Mouse (Mus musculus): ENCODE measurements around the gene Elobl. TPM values are rescaled to one million over a fixed set of nuclear protein-coding genes. Genes with fewer than 3 reads are reported as not detected.

Gene Elobl
- total RNA-seq, 2 experiments from 2014 or later = not detected

DNA sequence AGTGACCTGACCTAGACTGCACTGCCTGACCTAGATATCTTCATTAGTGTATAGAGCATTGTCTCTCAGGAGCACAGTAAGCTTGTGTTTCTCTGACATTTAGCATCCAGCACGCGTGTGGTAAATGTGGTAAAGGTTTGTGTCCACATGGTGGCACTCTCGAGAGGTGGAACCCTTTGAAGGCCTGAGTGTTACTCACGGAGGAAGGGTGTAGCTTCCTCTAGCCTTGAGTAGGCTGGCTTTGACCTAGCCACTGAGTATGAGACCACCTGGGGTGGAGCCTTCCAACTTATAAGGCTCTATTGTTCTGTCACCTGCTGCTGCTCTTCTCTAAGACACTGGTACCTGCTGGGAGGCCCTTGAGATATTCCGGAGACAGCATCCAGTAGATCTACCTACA lies 26.9 kb upstream of the Elobl start:
- intact Hi-C loops (cut with DNase I) = no loop called here
- DNase-seq (ENCODE audit: extremely low spot score in 1 of 2, low spot score in 2 of 2) = peak in 1 of 2 experiments; percentile 78

DNA sequence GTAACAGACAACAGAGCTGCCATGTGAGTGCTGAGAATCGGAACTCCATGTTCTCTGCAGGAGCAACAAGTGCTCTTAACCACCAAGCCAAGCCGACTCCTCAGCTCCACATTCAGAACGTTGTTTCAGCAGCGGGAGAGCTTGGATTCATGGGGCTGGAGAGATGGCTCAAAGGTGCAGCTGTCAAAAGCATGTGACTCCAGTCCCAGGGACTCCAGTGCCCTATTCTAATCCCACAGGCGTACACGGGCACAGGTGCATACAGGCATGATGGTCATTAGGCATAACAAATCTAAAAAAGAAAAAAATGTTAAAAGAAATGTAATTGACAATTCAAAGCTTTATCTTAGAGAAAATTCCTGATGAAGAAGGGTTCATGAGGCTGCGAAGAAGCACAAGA lies 26.5 kb upstream of the Elobl start:
- intact Hi-C loops (cut with DNase I) = no loop called here
- no peak for DNase-seq (ENCODE audit: extremely low spot score in 1 of 2, low spot score in 2 of 2)

DNA sequence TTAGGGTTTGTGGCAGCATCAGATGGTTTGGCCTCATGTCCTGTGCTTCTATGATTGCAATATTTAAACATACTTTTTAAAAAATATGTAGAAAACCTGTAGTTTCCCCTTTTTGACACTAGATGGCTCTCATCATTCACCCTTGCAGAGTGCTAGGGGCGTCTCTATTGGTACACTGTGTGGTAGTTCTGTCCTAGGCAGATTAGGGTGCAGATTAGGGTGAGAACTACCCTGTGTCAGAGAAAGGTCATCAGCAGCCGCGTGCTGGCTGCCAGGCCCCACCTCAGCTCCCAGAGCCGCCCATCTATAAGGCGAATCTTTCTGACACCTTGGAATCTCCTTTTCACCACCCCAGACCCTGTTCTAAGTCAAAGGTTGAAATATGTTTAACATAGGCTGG lies 22.8 kb upstream of the Elobl start:
- DNase-seq (ENCODE audit: extremely low spot score in 1 of 2, low spot score in 2 of 2) = no peak
- intact Hi-C loops (cut with DNase I) = loop anchor here (5.0 kb wide), 1 partner anchor 48 kb away; no protein-coding TSS in a partner anchor

DNA sequence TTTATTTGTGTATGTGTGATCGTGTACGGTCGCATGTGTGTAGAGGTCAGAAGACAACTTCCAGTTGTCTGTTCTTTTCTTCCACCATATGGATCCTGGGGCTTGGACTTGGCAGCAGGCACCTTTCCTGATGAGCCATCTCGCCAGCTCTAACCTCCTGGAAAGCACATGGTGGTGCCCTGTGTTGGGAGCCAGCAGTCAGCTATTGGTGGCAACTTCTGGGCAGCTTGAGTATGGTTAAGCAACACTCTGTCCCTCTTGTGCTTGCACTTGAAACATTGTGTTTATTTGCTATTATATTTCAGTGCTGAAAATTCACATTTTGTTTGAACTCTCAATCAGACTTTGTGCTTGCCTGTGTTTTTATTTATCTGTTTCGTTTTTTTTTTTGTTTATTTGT lies 22.2 kb upstream of the Elobl start:
- no peak for DNase-seq (ENCODE audit: extremely low spot score in 1 of 2, low spot score in 2 of 2)
- intact Hi-C loops (cut with DNase I) = loop anchor here (5.0 kb wide), 1 partner anchor 48 kb away; no protein-coding TSS in a partner anchor

DNA sequence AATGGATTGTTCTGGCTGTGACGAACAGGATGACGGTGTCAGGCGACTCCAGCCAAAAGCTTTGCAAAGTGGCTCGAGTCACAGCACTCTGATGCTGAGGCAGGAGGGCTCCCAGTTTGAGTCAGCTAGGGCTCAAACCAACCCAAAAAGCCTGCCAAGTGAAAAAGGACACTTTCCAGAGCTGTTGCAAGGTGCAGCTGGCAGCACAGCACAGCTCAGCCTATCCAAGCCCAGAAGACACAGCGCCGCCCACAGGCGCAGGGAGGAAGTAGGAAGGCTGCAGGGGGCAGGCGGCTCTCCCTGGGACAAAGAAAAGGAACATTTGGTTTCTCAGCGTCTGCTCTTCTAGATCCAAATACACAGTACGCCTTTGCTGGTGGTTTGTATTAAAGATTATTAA lies 19.9 kb upstream of the Elobl start:
- intact Hi-C loops (cut with DNase I) = loop anchor here (5.0 kb wide), 1 partner anchor 51 kb away; no protein-coding TSS in a partner anchor
- no peak for DNase-seq (ENCODE audit: extremely low spot score in 1 of 2, low spot score in 2 of 2)

DNA sequence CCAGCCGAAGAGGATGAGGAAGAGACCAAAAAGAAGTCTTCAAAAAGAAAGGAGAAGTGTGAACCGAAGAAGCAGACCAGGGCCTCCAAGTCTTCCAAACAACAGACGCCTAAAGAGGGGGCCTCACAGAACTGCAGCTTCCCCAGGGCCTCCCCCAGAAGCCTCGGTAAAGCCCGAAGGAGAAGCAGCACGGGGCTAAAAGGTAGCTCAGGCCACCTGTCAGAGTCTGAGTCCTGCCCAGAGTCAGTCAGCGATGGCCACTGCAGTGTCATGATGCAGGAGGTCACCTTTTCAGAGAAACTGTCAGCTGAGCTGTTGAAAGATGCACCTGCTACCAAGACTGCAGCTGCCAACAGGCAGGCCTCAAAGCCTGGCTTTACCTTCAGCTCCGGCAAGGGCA lies 14.6 kb upstream of the Elobl start:
- intact Hi-C loops (cut with DNase I) = no loop called here
- no peak for DNase-seq (ENCODE audit: extremely low spot score in 1 of 2, low spot score in 2 of 2)

DNA sequence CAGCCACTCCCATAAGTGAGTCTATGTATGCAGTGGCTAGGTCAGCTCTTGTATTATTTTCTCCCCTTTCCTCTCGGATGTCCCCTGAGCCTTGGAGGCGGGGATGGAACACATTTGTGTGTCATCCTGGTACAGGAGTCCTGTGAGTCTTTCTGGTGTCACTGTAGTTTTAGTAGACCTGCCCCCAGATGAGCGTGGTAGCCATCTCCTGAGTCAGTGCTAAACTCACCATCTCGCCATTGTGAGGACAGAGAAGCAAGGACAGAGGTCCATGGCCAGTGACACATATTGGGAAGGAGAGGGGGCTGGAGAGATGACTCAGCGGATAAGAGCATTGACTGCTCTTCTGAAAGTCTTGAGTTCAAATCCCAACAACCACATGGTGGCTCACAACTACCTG lies 10.5 kb upstream of the Elobl start:
- intact Hi-C loops (cut with DNase I) = no loop called here
- DNase-seq (ENCODE audit: extremely low spot score in 1 of 2, low spot score in 2 of 2) = no peak

DNA sequence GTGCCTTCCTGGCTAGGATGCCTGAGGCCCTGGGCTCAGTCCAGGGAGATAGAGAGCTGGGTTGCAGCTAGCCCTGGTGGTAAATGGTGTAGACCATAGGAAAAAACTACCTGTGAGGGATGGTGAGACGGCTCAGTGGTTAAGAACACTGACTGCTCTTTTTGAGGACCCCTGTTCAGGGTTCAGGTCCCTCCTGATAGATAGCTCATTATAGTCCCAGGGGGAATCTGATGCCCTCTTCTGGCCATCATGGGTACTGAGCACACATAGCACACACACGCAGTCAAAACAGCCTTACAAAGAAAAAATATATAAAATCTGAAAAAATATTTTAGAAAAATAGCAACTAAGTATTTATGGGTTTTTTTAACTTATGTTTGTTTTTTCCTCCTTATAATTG lies 9.6 kb upstream of the Elobl start:
- no peak for DNase-seq (ENCODE audit: extremely low spot score in 1 of 2, low spot score in 2 of 2)
- intact Hi-C loops (cut with DNase I) = no loop called here

DNA sequence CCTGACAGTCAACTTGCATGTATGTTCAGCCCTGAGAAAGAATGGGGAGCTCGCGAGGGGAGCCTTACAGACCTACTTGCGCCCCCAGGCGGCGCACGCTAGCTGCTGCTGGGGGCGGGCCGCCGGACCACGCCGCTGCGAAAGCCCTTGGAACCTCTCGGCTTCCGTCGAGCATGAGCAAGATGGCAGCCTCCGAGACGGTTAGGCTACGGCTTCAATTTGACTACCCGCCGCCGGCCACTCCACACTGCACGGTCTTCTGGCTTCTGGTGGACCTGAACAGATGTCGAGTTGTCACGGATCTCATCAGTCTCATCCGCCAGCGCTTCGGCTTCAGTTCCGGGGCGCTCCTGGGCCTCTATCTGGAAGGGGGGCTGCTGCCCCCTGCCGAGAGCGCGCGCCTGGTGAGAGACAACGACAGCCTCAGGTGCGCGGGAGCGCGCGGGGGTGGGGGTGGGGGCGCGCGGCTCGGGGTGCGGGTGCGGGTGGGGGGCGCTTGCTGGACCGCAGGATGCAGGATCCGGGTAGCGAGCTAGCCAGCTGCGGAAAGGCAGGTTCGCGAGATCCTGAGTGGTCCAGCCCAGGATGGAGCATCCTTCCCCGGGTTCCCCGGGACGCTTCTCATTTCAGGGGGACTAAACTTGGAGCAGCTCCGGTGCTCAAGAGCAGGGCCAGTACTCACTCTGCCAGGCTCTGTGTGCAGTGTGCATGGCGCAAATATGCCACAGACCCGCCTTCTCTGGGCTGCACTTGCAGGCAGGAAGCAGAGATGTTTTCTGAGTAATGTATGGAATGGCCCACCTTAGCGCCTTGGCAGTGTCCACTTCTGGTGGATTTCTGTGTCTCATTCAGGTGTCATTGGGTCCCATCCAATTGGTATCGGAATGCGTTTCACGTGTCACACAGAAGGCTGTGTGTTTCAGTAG lies 7.3 kb upstream of the Elobl start:
- DNase-seq (ENCODE audit: extremely low spot score in 1 of 2, low spot score in 2 of 2) = peak; percentile 91 to 95
- intact Hi-C loops (cut with DNase I) = no loop called here

DNA sequence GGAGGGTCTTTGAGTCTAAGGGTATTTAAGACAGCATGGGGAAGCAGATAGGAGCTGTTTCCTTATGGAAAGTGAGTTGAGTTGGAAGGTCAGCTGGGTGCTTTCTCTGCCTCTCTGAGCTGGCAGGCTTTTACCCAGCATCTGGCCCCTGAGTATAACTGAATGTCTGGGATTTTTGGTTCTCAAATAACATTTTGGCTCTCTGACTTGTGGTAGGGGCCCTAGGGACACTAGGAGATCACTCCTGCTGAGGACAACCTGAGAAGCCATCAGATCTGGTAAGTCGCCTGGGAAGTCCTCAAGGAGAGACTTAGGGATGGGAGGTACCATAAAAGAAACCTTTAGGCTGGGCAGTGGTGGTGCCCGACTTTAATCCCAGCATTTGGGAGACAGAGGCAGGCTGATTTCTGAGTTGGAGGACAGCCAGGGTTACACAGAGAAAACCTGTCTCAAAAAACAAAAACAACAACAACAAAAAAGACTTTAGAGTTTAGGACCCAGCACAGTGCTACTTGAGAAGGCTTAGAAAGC lies 3.5 kb upstream of the Elobl start, which contains the start of gene Coil:
Gene Coil, plus strand, starts transcription at position 51 of the 531 bp plus-strand sequence.
- DNase-seq (ENCODE audit: extremely low spot score in 1 of 2, low spot score in 2 of 2) = no peak

DNA sequence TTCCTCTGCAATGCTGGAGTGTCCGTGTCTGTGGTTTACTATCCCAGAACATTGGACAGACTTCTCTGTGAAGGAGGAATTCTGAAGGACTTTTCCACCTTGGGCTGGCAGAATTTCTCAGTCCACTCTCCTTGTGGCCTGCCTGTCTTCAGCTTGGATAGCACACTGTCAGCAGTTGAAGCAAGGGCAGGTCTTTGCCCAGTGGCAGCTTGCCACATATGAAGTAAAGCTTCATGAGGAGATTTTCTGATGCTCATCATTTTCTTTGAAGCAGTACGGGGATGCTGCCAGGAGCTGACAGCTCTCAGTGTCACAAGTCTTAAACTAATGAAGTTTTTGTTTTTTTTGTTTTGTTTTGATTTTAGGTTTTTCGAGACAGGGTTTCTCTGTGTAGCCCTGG lies 7.9 kb downstream of the Elobl start:
- intact Hi-C loops (cut with DNase I) = no loop called here
- no peak for DNase-seq (ENCODE audit: extremely low spot score in 1 of 2, low spot score in 2 of 2)

More for the DNA sequence above, 3.5 kb upstream of the Elobl start, which contains the start of gene Coil:
- intact Hi-C loops (cut with DNase I) = no loop called here

DNA sequence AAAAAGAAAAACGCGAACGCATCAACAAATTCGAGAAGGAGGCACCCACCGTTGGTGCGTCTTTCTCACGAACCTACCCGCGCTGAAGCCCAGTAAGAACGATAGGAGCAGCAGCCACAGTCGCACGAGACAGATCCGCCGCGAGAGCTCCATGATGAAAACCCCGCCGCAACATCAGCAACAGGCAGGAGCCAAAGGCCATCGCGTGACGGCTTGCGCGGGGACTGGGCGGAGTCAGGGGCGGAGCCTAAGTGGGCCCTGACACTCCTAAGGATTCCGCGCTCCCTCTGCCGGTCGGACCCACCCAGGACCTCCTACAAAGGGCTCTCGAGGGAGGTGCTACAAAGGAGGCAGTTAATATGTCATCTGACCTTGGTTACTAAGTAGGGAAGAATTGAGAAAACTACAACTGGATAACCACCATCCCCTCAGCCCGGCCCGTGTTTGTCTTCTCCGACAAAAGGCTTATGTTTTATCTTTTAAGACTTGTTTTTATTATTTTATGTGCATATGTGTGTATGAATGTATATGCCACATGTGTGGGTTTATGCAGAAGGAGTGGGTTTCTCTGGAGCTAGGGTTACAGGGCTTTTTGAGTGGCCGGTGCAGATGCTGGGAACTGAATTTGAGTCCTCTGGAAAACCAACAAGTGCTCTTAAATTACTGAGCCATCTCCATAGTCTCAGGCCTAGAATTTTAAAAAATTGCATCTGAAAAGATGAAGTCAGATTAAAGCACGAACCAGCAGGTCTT lies 11.3 kb downstream of the Elobl start, which contains the start of gene Scpep1:
Gene Scpep1, minus strand, starts transcription at position 249 of the 753 bp plus-strand sequence.
- DNase-seq (ENCODE audit: extremely low spot score in 1 of 2, low spot score in 2 of 2) = peak; percentile 92 to 97

DNA sequence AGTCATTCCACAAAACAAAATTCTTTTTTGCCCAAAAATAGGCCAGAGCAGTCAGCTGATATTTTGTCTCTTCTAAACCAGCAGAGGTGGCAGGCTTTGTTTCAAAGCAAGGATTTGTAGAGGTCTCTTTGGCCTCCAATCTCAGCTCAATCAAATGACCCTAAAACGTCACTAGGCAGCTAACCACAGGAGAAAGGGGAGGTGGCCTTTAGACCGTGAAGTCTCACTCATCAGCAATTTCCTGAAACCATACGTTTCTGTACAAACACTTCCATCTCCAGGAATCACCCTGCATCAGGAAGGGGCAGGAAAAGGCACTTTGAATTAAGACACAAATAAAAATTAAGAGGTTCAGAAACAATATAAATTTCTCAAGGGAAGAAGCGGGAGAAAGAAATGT lies 11.9 kb downstream of the Elobl start:
- intact Hi-C loops (cut with DNase I) = loop anchor here (5.0 kb wide), 1 partner anchor 93 kb away; the partner anchor contains the start of gene Akap1
- no peak for DNase-seq (ENCODE audit: extremely low spot score in 1 of 2, low spot score in 2 of 2)

More for the DNA sequence above, 11.3 kb downstream of the Elobl start, which contains the start of gene Scpep1:
- intact Hi-C loops (cut with DNase I) = no loop called here

DNA sequence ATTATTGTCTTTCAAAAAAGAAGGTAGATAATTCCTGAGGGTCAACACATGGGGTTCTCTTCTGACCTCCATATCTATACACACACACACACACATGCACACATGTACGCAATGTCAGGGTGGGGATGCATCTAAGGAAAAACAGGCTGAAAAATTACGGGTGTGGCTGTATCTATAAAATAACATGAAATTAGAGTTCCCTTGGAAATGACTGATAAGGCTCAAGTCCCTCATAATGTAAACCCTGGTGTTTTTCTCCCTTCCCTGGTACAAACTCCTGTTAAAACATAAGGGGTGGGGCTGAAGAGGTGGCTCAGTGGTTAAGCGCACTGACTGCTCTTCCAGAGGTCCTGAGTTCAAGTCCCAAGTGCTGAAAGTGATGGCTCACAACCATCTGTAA lies 13.1 kb downstream of the Elobl start:
- intact Hi-C loops (cut with DNase I) = loop anchor here (5.0 kb wide), 1 partner anchor 91 kb away; the partner anchor contains the start of gene Akap1
- no peak for DNase-seq (ENCODE audit: extremely low spot score in 1 of 2, low spot score in 2 of 2)

DNA sequence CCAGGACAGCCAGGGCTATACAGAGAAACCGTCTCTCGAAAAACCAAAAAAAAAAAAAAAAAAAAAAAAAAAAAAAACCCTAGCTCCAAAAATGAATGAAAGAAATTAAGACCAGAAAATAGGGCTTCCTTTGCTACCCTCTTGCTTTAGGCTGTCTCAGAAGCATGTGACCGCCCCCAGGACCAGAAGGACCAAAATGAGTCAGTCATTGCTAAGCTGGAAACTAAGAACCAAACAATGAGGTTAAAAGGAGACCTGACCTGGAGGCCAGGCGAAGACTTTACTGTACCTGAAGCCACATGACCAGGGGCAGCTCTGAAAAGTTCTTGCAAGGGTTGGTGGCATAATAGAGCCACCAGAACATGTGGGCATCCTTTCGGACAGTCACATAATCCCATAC lies 14.6 kb downstream of the Elobl start:
- intact Hi-C loops (cut with DNase I) = loop anchor here (5.0 kb wide), 1 partner anchor 90 kb away; the partner anchor contains the start of gene Akap1
- DNase-seq (ENCODE audit: extremely low spot score in 1 of 2, low spot score in 2 of 2) = no peak

DNA sequence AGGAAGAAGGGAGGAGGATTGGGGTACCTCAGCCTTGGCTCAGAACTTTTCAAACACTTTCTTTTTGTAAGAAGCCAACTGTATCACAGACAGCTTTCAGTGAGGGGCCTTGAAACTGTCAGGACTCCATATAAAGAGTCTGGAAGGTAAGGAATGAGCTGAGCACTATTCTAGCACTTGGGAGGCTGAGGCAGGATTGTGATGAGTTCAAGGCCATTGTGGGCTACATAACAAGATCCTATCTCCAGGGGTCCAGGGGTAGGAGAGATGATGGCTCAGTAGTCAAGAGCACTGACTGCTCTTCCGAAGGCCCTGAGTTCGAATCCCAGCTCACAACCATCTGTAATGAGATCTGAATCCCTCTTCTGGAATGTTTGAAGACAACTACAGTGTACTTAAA lies 15.2 kb downstream of the Elobl start:
- DNase-seq (ENCODE audit: extremely low spot score in 1 of 2, low spot score in 2 of 2) = no peak
- intact Hi-C loops (cut with DNase I) = loop anchor here (5.0 kb wide), 1 partner anchor 89 kb away; the partner anchor contains the start of gene Akap1

DNA sequence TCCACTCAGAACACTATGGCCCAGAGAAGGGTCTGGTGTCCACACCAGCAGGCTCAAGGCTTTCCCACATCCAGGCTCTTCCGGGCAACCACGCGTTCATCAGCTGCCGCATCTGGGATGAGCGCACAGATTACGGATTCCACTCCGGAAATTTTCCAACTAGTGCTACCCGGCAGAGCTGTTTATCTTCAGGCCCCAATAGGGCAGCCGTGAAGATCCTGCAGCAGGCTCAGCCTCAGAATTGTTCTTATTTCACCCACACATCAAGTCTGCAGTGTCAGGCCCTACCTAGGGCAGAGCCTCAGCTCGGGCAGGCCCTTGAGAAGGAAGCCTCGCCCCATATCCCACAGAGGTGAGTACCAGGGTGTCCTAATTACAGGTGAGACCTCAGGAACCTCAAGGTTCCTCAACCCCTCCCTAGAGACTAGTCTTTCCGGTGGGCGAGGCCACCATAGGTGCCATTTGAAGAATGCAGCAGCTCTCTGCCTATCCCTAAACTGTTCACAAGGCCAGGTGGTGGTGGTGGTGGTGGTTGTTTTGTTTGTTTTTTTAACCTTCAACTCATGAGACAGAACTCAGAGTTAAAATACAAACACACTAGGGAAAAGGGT lies 16.0 kb downstream of the Elobl start:
- DNase-seq (ENCODE audit: extremely low spot score in 1 of 2, low spot score in 2 of 2) = no peak
- intact Hi-C loops (cut with DNase I) = loop anchor here (5.0 kb wide), 1 partner anchor 88 kb away; the partner anchor contains the start of gene Akap1

DNA sequence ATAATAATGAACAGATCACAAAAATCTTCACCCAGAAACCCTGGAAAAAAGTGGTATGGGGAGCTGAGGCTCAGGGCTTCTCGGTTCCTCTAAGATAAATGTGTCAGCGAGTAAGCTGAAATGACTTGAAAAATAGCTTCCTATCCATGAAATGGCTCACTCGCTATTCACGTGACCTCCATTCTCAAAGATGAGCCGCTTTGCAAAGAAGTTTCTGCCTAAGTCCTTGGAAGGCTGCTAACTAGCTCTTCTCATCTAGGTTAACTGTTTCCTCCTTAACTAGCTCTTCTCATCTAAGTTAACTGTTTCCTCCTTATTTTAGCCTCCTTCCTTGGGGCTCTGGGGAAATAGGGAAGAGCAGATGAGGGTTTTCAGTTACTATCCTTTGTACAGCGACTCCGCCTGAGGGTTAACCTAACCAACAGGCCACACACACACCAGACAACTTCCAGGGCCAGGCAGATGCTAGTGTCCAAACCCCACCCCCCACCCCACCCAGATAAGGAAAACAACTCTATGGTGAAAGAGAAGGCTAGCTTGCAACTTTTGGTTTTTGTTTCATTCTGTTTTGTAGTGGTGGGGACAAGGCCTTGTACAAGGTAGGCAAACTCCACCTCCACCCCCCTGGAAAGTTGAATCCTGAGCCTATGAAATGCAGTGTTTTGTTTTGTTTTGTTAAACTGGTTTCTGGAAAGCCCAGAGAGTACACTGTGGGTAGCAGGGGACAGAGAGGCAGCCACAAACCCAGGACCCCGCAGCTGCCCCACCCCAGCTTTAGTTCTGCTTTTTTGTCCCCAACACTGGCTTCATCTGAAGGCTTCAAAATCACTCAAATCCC lies 16.7 kb downstream of the Elobl start:
- no peak for DNase-seq (ENCODE audit: extremely low spot score in 1 of 2, low spot score in 2 of 2)
- intact Hi-C loops (cut with DNase I) = loop anchor here (5.0 kb wide), 1 partner anchor 88 kb away; the partner anchor contains the start of gene Akap1
